Comparison of ENCODE assay signal across 25 mouse cellular contexts in genomic region chr13:52009766-52010165, GRCm38 (mm10).
"Had no signal": no experiment of that assay in that cellular context is flagged by ENCODE, and none has a peak within 500 bp of the region (broad histone marks: within the 10 kb centered on the region; RNA-seq: fewer than 3 reads in every experiment).

No protein-coding gene starts in this region.

- ATAC-seq: hindbrain, postnatal 0 days; intestine, embryonic 16.5 days had no signal

- H3K9me3 ChIP-seq: heart, embryonic 13.5 days; heart, embryonic 15.5 days; hindbrain, embryonic 13.5 days; hindbrain, embryonic 15.5 days; limb, embryonic 13.5 days; limb, embryonic 15.5 days; liver, embryonic 13.5 days; liver, embryonic 15.5 days had no signal

- H3K4me2 ChIP-seq: heart, embryonic 11.5 days; heart, embryonic 13.5 days; heart, embryonic 15.5 days; hindbrain, embryonic 13.5 days; hindbrain, embryonic 15.5 days; limb, embryonic 13.5 days; limb, embryonic 15.5 days; liver, embryonic 13.5 days; liver, embryonic 15.5 days had no signal

- H3K27ac ChIP-seq: heart, adult 2 months; heart, embryonic 13.5 days; heart, embryonic 15.5 days; hindbrain, embryonic 13.5 days; hindbrain, embryonic 15.5 days; hindbrain, postnatal 0 days; kidney, postnatal 0 days; limb, embryonic 13.5 days; limb, embryonic 15.5 days; liver, embryonic 13.5 days; liver, embryonic 15.5 days had no signal

- H3K9ac ChIP-seq: heart, embryonic 13.5 days; heart, embryonic 15.5 days; hindbrain, embryonic 13.5 days; hindbrain, embryonic 15.5 days; limb, embryonic 13.5 days; limb, embryonic 15.5 days; liver, embryonic 13.5 days; liver, embryonic 15.5 days had no signal

- H3K27me3 ChIP-seq: heart, embryonic 13.5 days; heart, embryonic 15.5 days; hindbrain, embryonic 15.5 days; limb, embryonic 13.5 days; limb, embryonic 15.5 days; liver, embryonic 13.5 days; liver, embryonic 15.5 days had no signal

- H3K4me1 ChIP-seq: heart, embryonic 15.5 days; liver, embryonic 15.5 days had no signal

- H3K36me3 ChIP-seq: heart, embryonic 13.5 days; heart, embryonic 15.5 days; hindbrain, embryonic 13.5 days; hindbrain, embryonic 15.5 days; limb, embryonic 13.5 days; limb, embryonic 15.5 days; liver, embryonic 13.5 days; liver, embryonic 15.5 days had no signal

- DNase-seq: gastrocnemius, postnatal 14 days; gastrocnemius, postnatal 36 days; heart, adult 11 months; heart, adult 2 months; heart, postnatal 14 days; heart, postnatal 36 days; kidney, adult 11 months; kidney, adult 2 months; kidney, postnatal 14 days; kidney, postnatal 36 days; layer of hippocampus, adult 9-11 months; layer of hippocampus, postnatal 36 days; left cerebral cortex, postnatal 4 days; liver, embryonic 13.5 days had no signal

- H3K4me3 ChIP-seq: heart, adult 2 months; heart, embryonic 13.5 days; heart, embryonic 15.5 days; hindbrain, embryonic 13.5 days; hindbrain, embryonic 15.5 days; limb, embryonic 13.5 days; limb, embryonic 15.5 days; liver, embryonic 13.5 days; liver, embryonic 15.5 days had no signal
